Mouse (Mus musculus): ENCODE measurements around the gene Yars2. TPM values are rescaled to one million over a fixed set of nuclear protein-coding genes. Genes with fewer than 3 reads are reported as not detected.
A peak's percentile ranks its signal among the peaks of the same experiment; 100 is the strongest.

The Yars2 gene
- 44.1 and 44.2 TPM in 2 replicates for polyA plus RNA-seq (2014; fragmentation: Nextera tagmentation; extraction: Ambion mirVana)

DNA sequence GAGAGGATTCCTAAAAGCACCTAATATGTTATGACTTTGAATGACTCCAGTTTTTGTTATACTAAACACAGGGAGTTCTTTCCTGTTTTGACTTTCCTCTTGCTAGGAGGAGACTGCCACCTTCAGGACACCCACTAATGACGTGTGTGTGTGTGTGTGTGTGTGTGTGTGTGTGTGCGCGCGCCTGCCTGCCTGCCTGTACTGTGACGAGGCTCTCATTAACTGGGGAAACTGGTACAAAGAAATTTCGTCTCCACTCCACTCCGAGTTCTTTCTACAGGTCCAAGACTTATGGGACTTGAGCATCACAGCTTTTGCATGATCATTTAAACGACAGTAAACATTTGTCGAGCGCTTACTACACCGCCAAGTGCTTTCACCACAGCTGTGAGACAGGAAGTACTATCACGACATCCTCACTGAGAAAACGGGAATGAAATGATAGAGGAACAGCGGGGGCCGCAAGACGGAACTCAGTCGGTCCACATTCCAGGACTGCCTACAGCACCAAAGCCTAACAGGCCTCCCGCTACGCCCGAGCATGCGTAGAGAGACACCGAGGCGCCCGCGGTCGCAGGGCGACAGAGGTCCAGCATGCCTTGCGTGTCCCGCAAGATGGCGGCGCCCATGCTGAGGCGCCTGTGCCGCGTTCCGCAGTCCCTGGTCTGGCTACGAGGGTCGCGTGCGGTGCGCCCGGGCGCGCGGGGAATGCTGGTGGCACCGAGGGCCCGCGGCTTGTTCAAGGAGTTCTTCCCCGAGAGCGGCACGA lies at the start of gene Yars2:
Yars2 (plus strand) TSS at position 597 of the 769 bp plus-strand sequence.
- peak; percentile 96 for DNase-seq
- peak; percentile 99 for ATAC-seq (ENCODE audit: insufficient read depth)
- under 1% methylated on average over 50 of the region's 50 CpGs for WGBS
- Histone ChIP-seq H3K27ac (ENCODE audit: low read depth) (peak within 1 kb of the TSS; percentile 97), H3K4me2 (peak within 1 kb of the TSS; percentile 77), H3K27me3 (ENCODE audit: insufficient read depth, low read length) (no peaks in the 10 kb centered on the region), H3K4me3 (ENCODE audit: low read depth, low read length) (peak within 1 kb of the TSS; percentile 96), H3K36me3 (ENCODE audit: insufficient read depth) (peaks cover 16% of the 10 kb centered on the region), H3K9me3 (ENCODE audit: low read depth, low read length) (no peaks in the 10 kb centered on the region), H3K9ac (peak within 1 kb of the TSS; percentile 91), H3K4me1 (ENCODE audit: insufficient read depth) (peaks cover 3% of the 10 kb centered on the region; the same call in 1 of the 2 replicates)
- TF ChIP-seq CTCF (IDR thresholded peaks at IDR 0.05; ENCODE audit: low read depth) = peak; percentile 83

DNA sequence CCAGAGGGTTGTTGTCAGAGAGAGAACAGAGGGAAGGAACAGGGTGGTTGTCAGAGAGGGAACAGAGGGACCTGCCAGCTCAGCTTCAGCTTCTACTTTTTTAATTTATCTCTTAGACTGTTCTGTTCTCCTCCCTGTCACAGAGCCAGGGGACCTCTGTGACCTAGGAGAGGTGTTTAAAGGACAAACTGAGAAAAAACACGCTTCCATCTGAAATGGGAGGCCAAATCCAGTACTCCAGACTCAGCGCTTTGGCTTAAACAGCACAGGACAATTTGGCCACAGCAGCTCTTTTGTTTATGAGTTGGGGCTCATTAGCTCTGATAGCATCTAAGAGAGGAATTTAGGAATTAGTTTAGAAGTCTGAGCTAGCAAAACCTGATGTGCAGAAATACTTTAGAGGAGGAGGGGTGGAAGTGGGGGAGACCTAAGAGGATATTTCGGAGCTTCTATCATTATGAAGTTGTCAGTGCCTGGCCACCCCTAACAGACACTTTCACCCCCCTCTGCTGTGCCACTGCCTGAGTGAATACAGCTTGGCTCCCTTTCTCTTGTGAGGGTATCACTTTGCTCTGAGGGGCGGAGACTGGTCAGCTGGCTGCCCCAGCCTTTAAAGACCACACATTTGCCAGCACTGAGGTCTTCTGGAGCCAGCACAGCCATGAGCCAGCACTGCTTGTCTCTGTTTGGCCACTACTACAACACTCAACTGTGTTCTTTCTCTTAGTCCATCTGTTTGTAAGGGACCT lies 49.3 kb upstream of the Yars2 start:
- Histone ChIP-seq H3K4me2 (peak overlapping the region; percentile 15; the same call in 1 of the 2 replicates), H3K4me3 (ENCODE audit: low read depth, low read length) (no peak overlapping the region), H3K9me3 (ENCODE audit: low read depth, low read length) (no peaks in the 10 kb centered on the region), H3K9ac (no peak overlapping the region), H3K4me1 (ENCODE audit: insufficient read depth) (no peaks in the 10 kb centered on the region), H3K27me3 (ENCODE audit: insufficient read depth, low read length) (no peaks in the 10 kb centered on the region), H3K27ac (ENCODE audit: low read depth) (peak overlapping the region; percentile 50; the same call in 1 of the 2 replicates), H3K36me3 (ENCODE audit: insufficient read depth) (no peaks in the 10 kb centered on the region)
- DNase-seq (peak; percentile 52), ATAC-seq (ENCODE audit: insufficient read depth) (peak; percentile 90)
- WGBS = 32% methylated on average over 4 of the region's 4 CpGs
- TF ChIP-seq CTCF (IDR thresholded peaks at IDR 0.05; ENCODE audit: low read depth) = no peak

DNA sequence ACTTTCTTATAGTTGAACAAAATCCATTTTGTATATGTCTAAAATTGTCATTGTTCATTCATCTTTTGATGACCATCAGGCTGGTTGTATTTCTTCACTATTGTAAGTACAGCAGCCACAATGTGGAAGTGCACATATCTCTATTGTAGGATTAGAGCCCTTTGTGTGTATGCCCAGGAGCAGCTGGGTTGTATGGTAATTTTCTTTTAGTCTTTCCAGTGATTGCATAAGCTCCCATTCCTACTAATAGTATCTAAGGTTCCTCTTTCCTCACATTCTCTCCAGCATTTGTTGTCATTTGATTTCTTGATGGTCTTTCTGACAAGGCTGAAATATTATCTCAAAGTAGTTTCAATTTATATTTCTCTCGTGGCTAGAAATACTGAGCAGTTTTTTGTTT lies 47.5 kb upstream of the Yars2 start:
- Histone ChIP-seq H3K4me2 (no peak overlapping the region), H3K27me3 (ENCODE audit: insufficient read depth, low read length) (no peaks in the 10 kb centered on the region), H3K4me3 (ENCODE audit: low read depth, low read length) (no peak overlapping the region), H3K9me3 (ENCODE audit: low read depth, low read length) (no peaks in the 10 kb centered on the region), H3K36me3 (ENCODE audit: insufficient read depth) (no peaks in the 10 kb centered on the region), H3K27ac (ENCODE audit: low read depth) (no peak overlapping the region), H3K4me1 (ENCODE audit: insufficient read depth) (no peaks in the 10 kb centered on the region), H3K9ac (no peak overlapping the region)
- ATAC-seq (ENCODE audit: insufficient read depth) (no peak), DNase-seq (no peak)
- WGBS = 43% methylated on average over 1 of the region's 1 CpGs
- no peak for TF ChIP-seq CTCF (IDR thresholded peaks at IDR 0.05; ENCODE audit: low read depth)

DNA sequence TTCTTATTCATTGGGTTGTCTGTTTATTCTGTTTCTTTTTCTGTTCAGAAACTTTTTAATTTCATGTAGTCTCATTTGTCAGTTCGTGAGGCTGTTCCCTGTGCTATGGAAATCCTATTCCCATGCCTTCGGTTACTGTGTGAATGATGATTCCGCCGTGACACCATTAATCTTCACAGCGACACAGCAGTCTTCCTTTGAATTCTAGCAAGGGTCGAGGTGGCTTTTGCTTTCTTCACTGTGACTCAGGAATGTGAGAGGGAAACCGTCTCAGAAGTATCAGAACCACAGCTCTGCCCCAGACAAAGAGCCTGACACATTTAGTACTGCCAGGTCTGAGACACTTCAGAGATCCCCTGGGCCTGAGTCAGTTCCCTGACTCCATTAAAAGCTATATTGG lies 46.9 kb upstream of the Yars2 start:
- Histone ChIP-seq H3K4me1 (ENCODE audit: insufficient read depth) (no peaks in the 10 kb centered on the region), H3K27me3 (ENCODE audit: insufficient read depth, low read length) (no peaks in the 10 kb centered on the region), H3K9ac (no peak overlapping the region), H3K36me3 (ENCODE audit: insufficient read depth) (no peaks in the 10 kb centered on the region), H3K27ac (ENCODE audit: low read depth) (no peak overlapping the region), H3K4me2 (no peak overlapping the region), H3K4me3 (ENCODE audit: low read depth, low read length) (no peak overlapping the region), H3K9me3 (ENCODE audit: low read depth, low read length) (no peaks in the 10 kb centered on the region)
- 40% methylated on average over 7 of the region's 7 CpGs for WGBS
- no peak for ATAC-seq (ENCODE audit: insufficient read depth)
- TF ChIP-seq CTCF (IDR thresholded peaks at IDR 0.05; ENCODE audit: low read depth) = no peak
- DNase-seq = no peak

DNA sequence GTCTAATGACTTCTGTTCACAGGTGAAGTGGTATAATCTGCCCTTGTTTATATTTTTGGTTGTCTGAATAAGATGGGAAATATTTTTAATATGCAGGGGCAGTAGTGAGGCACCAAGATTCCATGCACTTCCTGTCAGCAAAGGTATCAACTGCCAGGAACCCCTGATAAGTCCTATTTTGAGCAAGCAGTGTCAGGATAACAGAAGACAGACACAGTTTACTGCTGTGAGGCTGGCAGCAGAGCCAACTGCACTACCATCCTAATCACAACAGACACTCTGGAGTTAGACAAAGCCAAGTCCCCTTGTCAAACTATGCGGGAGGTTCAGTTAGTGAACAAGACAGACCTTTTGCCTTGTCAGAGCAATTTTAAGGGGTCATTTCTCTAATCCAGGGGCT lies 46.1 kb upstream of the Yars2 start:
- no peak for TF ChIP-seq CTCF (IDR thresholded peaks at IDR 0.05; ENCODE audit: low read depth)
- 50% methylated on average over 1 of the region's 1 CpGs for WGBS
- no peaks in the 10 kb centered on the region for H3K27me3 ChIP-seq (ENCODE audit: insufficient read depth, low read length)
- H3K9ac ChIP-seq = no peak overlapping the region
- H3K27ac ChIP-seq (ENCODE audit: low read depth) = no peak overlapping the region
- no peaks in the 10 kb centered on the region for H3K9me3 ChIP-seq (ENCODE audit: low read depth, low read length)
- ATAC-seq (ENCODE audit: insufficient read depth) (no peak), DNase-seq (no peak)
- no peaks in the 10 kb centered on the region for H3K4me1 ChIP-seq (ENCODE audit: insufficient read depth)
- no peaks in the 10 kb centered on the region for H3K36me3 ChIP-seq (ENCODE audit: insufficient read depth)
- H3K4me3 ChIP-seq (ENCODE audit: low read depth, low read length) = no peak overlapping the region
- no peak overlapping the region for H3K4me2 ChIP-seq

DNA sequence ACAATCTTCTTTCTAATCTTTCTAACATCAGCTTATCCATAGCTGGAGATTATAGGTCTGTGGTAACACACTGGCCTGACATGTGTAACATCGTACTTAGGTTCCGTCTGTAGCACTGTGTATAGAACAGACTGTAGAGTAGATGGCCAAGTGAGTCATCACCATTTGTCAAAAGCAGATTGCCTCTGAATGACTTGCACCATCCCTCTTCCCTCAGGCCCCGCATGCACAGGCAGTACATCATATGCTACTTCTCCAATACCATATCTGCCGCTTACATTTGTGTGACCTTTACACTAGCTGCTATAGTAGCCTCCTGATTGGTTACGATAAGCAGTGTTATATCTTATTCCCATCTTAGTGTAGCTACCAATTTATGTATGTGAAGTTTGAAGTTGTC lies 41.9 kb upstream of the Yars2 start:
- Histone ChIP-seq H3K4me1 (ENCODE audit: insufficient read depth) (no peaks in the 10 kb centered on the region), H3K9me3 (ENCODE audit: low read depth, low read length) (no peaks in the 10 kb centered on the region), H3K4me3 (ENCODE audit: low read depth, low read length) (no peak overlapping the region), H3K36me3 (ENCODE audit: insufficient read depth) (no peaks in the 10 kb centered on the region), H3K4me2 (no peak overlapping the region), H3K27ac (ENCODE audit: low read depth) (no peak overlapping the region), H3K9ac (no peak overlapping the region), H3K27me3 (ENCODE audit: insufficient read depth, low read length) (no peaks in the 10 kb centered on the region)
- TF ChIP-seq CTCF (IDR thresholded peaks at IDR 0.05; ENCODE audit: low read depth) = no peak
- DNase-seq (no peak), ATAC-seq (ENCODE audit: insufficient read depth) (no peak)
- 87% methylated on average over 5 of the region's 5 CpGs for WGBS

DNA sequence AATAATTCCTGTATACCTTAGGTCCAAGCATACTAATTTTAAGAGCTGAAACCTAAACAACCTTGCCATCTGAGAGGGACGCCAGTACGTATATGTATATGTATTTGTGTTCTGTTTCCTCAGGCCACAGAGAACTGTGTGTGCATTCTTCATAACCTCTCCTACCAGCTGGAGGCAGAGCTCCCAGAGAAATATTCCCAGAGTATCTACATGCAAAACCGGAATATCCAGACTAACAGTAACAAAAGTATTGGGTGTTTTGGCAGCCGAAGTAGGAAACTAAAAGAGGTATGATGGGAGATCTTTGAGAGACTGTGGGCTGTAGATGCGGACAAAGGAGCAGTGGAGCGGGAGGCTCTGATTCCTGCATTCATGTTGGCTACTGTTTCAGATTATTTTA lies 41.3 kb upstream of the Yars2 start:
- 82% methylated on average over 6 of the region's 6 CpGs for WGBS
- no peaks in the 10 kb centered on the region for H3K9me3 ChIP-seq (ENCODE audit: low read depth, low read length)
- H3K9ac ChIP-seq = no peak overlapping the region
- peak; percentile 3 for DNase-seq
- no peak overlapping the region for H3K4me3 ChIP-seq (ENCODE audit: low read depth, low read length)
- ATAC-seq (ENCODE audit: insufficient read depth) = no peak
- no peaks in the 10 kb centered on the region for H3K27me3 ChIP-seq (ENCODE audit: insufficient read depth, low read length)
- H3K4me1 ChIP-seq (ENCODE audit: insufficient read depth) = no peaks in the 10 kb centered on the region
- H3K36me3 ChIP-seq (ENCODE audit: insufficient read depth) = no peaks in the 10 kb centered on the region
- no peak overlapping the region; the same call in 1 of the 2 replicates for H3K27ac ChIP-seq (ENCODE audit: low read depth)
- H3K4me2 ChIP-seq = no peak overlapping the region
- TF ChIP-seq CTCF (IDR thresholded peaks at IDR 0.05; ENCODE audit: low read depth) = no peak
